Mouse (Mus musculus) small intestine, adult 2 months (tissue): ENCODE measurements around the gene Gm10563. TPM values are rescaled to one million over a fixed set of nuclear protein-coding genes. Genes with fewer than 3 reads are reported as not detected.

Experiments used
- H3K27ac ChIP-seq: fragments of 200-500 bp; 2 replicates; pipeline ENCODE4 v1.5.1; 2012; ENCODE audit warnings: low read depth, low read length, control low read depth, inconsistent platforms; ENCODE audit not compliant: insufficient read depth
- H3K27me3 ChIP-seq: fragments of 200-500 bp; 2 replicates; pipeline ENCODE4 v1.6.1; 2012; ENCODE audit warnings: mild to moderate bottlenecking, moderate library complexity, low read length, inconsistent platforms; ENCODE audit not compliant: control insufficient read depth, insufficient read depth
- H3K36me3 ChIP-seq: fragments of 200-500 bp; 2 replicates; pipeline ENCODE4 v1.6.1; 2012; ENCODE audit warnings: mild to moderate bottlenecking, low read length, control low read depth, inconsistent platforms; ENCODE audit not compliant: control insufficient read depth, insufficient read depth
- H3K4me1 ChIP-seq: fragments of 200-500 bp; 2 replicates; pipeline ENCODE4 v1.6.1; 2012; ENCODE audit warnings: low read length, inconsistent platforms, mixed read lengths; ENCODE audit not compliant: control insufficient read depth, insufficient read depth, insufficient read length
- H3K4me3 ChIP-seq: fragments of 200-500 bp; 2 replicates; pipeline ENCODE4 v1.5.1; 2012; ENCODE audit warnings: low read depth, mild to moderate bottlenecking, control low read depth, inconsistent platforms, low read length, moderate library complexity
- CTCF ChIP-seq: fragments of 200-500 bp; IDR thresholded peaks from 2 replicates; pipeline ENCODE4 v1.5.1; 2012; ENCODE audit warnings: low read depth, mild to moderate bottlenecking, control low read depth, inconsistent platforms, low read length, moderate library complexity, mixed read lengths; ENCODE audit not compliant: insufficient replicate concordance, insufficient read length; ENCODE audit errors: extremely low read depth
- POLR2A ChIP-seq: fragments of 200-500 bp; IDR thresholded peaks from 2 replicates; pipeline ENCODE4 v1.6.1; 2012; ENCODE audit warnings: low read depth, mild to moderate bottlenecking, control low read depth, inconsistent platforms, low read length, moderate library complexity
- WGBS: fragments of 180-500 bp; shearing (Covaris S2); methylation state at CpG from one replicate; pipeline ENCODE4 v1.1.7; 2018; 5-methylcytosine and 5-hydroxymethylcytosine counted together
- polyA plus RNA-seq: library from polyadenylated mRNA; depleted of rRNA; stranded (reverse); fragments of >200 nt; gene quantifications from 2 replicates; pipeline ENCODE4 v1.2.3, GENCODE M21; 2012

Gm10563 gene
- polyA plus RNA-seq, 1 experiment, result not detected

- H3K36me3 ChIP-seq, result peaks cover 59% of the 10 kb centered on the region
- no peak for TF ChIP-seq CTCF
- no peak for TF ChIP-seq POLR2A
These were observed 26.9 kb downstream of the Gm10563 start for GRCm38 (mm10) chr4:155618321-155618720.

GRCm38 (mm10) chr4:155613264-155613663 lies 31.9 kb downstream of the Gm10563 start:
- H3K4me1 ChIP-seq, result peaks cover 23% of the 10 kb centered on the region; the same call in 1 of the 2 replicates
- H3K4me3 ChIP-seq, result no peak overlapping the region
- H3K27ac ChIP-seq, result peak overlapping the region; percentile 78
- H3K27me3 ChIP-seq, result no peaks in the 10 kb centered on the region
- WGBS, result 91% methylated on average over 3 of the region's 3 CpGs
- H3K36me3 ChIP-seq, result peaks cover 59% of the 10 kb centered on the region
- TF ChIP-seq CTCF, result no peak
- TF ChIP-seq POLR2A, result no peak

More at GRCm38 (mm10) chr4:155618321-155618720, 26.9 kb downstream of the Gm10563 start:
- Histone ChIP-seq H3K4me3 (no peak overlapping the region), H3K4me1 (peaks cover 8% of the 10 kb centered on the region; the same call in 1 of the 2 replicates), H3K27ac (no peak overlapping the region), H3K27me3 (no peaks in the 10 kb centered on the region)
- 89% methylated on average over 5 of the region's 5 CpGs for WGBS

GRCm38 (mm10) chr4:155611860-155612259 lies 33.3 kb downstream of the Gm10563 start:
- 54% methylated on average over 3 of the region's 3 CpGs for WGBS
- Histone ChIP-seq H3K27me3 (no peaks in the 10 kb centered on the region), H3K36me3 (peaks cover 50% of the 10 kb centered on the region), H3K27ac (peak overlapping the region; percentile 98), H3K4me1 (peaks cover 23% of the 10 kb centered on the region; the same call in 1 of the 2 replicates), H3K4me3 (no peak overlapping the region)
- TF ChIP-seq CTCF, result no peak
- no peak for TF ChIP-seq POLR2A

- Histone ChIP-seq H3K27me3 (no peaks in the 10 kb centered on the region), H3K4me3 (no peak overlapping the region), H3K27ac (no peak overlapping the region), H3K4me1 (peaks cover 11% of the 10 kb centered on the region; the same call in 1 of the 2 replicates), H3K36me3 (peaks cover 19% of the 10 kb centered on the region)
- WGBS, result 60% methylated on average over 2 of the region's 2 CpGs
- TF ChIP-seq POLR2A (no peak), CTCF (no peak)
These were observed 38.4 kb downstream of the Gm10563 start for GRCm38 (mm10) chr4:155606825-155607224.

GRCm38 (mm10) chr4:155605132-155605531 lies 40.1 kb downstream of the Gm10563 start:
- TF ChIP-seq CTCF (no peak), POLR2A (no peak)
- WGBS, result 69% methylated on average over 4 of the region's 4 CpGs
- H3K27me3 ChIP-seq, result no peaks in the 10 kb centered on the region
- H3K4me3 ChIP-seq, result no peak overlapping the region
- H3K27ac ChIP-seq, result peak overlapping the region; percentile 72; the same call in 1 of the 2 replicates
- H3K36me3 ChIP-seq, result peaks cover 10% of the 10 kb centered on the region
- peaks cover 3% of the 10 kb centered on the region; the same call in 1 of the 2 replicates for H3K4me1 ChIP-seq

- TF ChIP-seq CTCF, result no peak
- TF ChIP-seq POLR2A, result no peak
- H3K36me3 ChIP-seq, result peaks cover 6% of the 10 kb centered on the region; the same call in 1 of the 2 replicates
- no peak overlapping the region for H3K4me3 ChIP-seq
- no peaks in the 10 kb centered on the region for H3K27me3 ChIP-seq
- 80% methylated on average over 6 of the region's 6 CpGs for WGBS
- H3K27ac ChIP-seq, result no peak overlapping the region; the same call in 1 of the 2 replicates
- H3K4me1 ChIP-seq, result peaks cover 2% of the 10 kb centered on the region; the same call in 1 of the 2 replicates
These were observed 41.4 kb downstream of the Gm10563 start for GRCm38 (mm10) chr4:155603801-155604200.

GRCm38 (mm10) chr4:155602753-155603152 lies 42.5 kb downstream of the Gm10563 start:
- Histone ChIP-seq H3K36me3 (peaks cover 6% of the 10 kb centered on the region; the same call in 1 of the 2 replicates), H3K27ac (no peak overlapping the region), H3K27me3 (no peaks in the 10 kb centered on the region), H3K4me3 (no peak overlapping the region), H3K4me1 (peaks cover 2% of the 10 kb centered on the region; the same call in 1 of the 2 replicates)
- TF ChIP-seq POLR2A (no peak), CTCF (no peak)
- whole genome bisulfite sequencing, result 63% methylated on average over 1 of the region's 1 CpGs

GRCm38 (mm10) chr4:155601997-155602456 lies 43.2 kb downstream of the Gm10563 start:
- H3K4me3 ChIP-seq, result peak overlapping the region; percentile 90
- H3K4me1 ChIP-seq, result peaks cover 2% of the 10 kb centered on the region; the same call in 1 of the 2 replicates
- no peaks in the 10 kb centered on the region for H3K27me3 ChIP-seq
- peak overlapping the region; percentile 55 for H3K27ac ChIP-seq
- TF ChIP-seq POLR2A (no peak; the same call in 1 of the 2 replicates), CTCF (no peak)
- H3K36me3 ChIP-seq, result peaks cover 6% of the 10 kb centered on the region; the same call in 1 of the 2 replicates
- 1% methylated on average over 31 of the region's 31 CpGs for WGBS
